Mouse (Mus musculus) megakaryocyte, embryonic 14.5 days (primary cell): ENCODE results near the gene Rnf169. TPM values are rescaled to one million over a fixed set of nuclear protein-coding genes. Genes with fewer than 3 reads are reported as not detected.

ENCODE experiments used
- H3K27me3 ChIP-seq: replicated peaks from 2 replicates; pipeline ENCODE3; 2012; ENCODE audit warnings: inconsistent platforms
- H3K36me3 ChIP-seq: replicated peaks from 2 replicates; pipeline ENCODE3; 2012; ENCODE audit warnings: low read length, inconsistent platforms, mixed read lengths
- H3K4me1 ChIP-seq: 2 replicates; pipeline ENCODE4 v1.6.1; 2012; ENCODE audit warnings: inconsistent platforms
- H3K4me3 ChIP-seq: replicated peaks from 2 replicates; pipeline ENCODE3; 2012; ENCODE audit warnings: moderate library complexity, mild to moderate bottlenecking, inconsistent platforms
- H3K9me3 ChIP-seq: 2 replicates; pipeline ENCODE4 v1.6.1; 2012; ENCODE audit warnings: inconsistent platforms
- FLI1 ChIP-seq: IDR thresholded peaks from 2 replicates; pipeline ENCODE4 v1.6.1; 2012; ENCODE audit warnings: low read length, inconsistent platforms, mixed read lengths
- GATA1 ChIP-seq: IDR thresholded peaks from 3 replicates; pipeline ENCODE4 v1.6.1; 2012; ENCODE audit warnings: mixed read lengths, low read length, inconsistent platforms, borderline replicate concordance
- polyA plus RNA-seq: library from polyadenylated mRNA; stranded (reverse); fragments of >175 nt; gene quantifications from 2 replicates; pipeline ENCODE4 v1.2.3, GENCODE M21; 2012; ENCODE audit warnings: low replicate concordance; ENCODE audit not compliant: insufficient read depth

Rnf169 gene
- polyA plus RNA-seq, result 0.82 and 0.87 TPM in 2 replicates

GRCm38 (mm10) chr7:99980132-99980591 is at the start of gene Rnf169:
Rnf169 (minus strand) TSS chr7:99980448.
- H3K27me3 ChIP-seq, result peaks cover 8% of the 10 kb centered on the region
- peaks cover 5% of the 10 kb centered on the region for H3K36me3 ChIP-seq
- H3K9me3 ChIP-seq, result peaks cover 4% of the 10 kb centered on the region; the same call in 1 of the 2 replicates
- TF ChIP-seq GATA1 (no peak), FLI1 (no peak)
- peaks cover 47% of the 10 kb centered on the region for H3K4me1 ChIP-seq
- peak within 1 kb of the TSS; percentile 95 for H3K4me3 ChIP-seq

- Histone ChIP-seq H3K36me3 (no peaks in the 10 kb centered on the region), H3K4me1 (peaks cover 12% of the 10 kb centered on the region)
- TF ChIP-seq GATA1, result no peak
- no peak for TF ChIP-seq FLI1
Observed at GRCm38 (mm10) chr7:100029307-100029706, 49.1 kb upstream of the Rnf169 start.

GRCm38 (mm10) chr7:100027353-100027752 is 47.1 kb upstream of the Rnf169 start:
- Histone ChIP-seq H3K4me1 (peaks cover 4% of the 10 kb centered on the region), H3K9me3 (peaks cover 18% of the 10 kb centered on the region), H3K27me3 (peaks cover 89% of the 10 kb centered on the region), H3K4me3 (no peak overlapping the region), H3K36me3 (no peaks in the 10 kb centered on the region)
- TF ChIP-seq GATA1, result no peak
- no peak for TF ChIP-seq FLI1

More at GRCm38 (mm10) chr7:100029307-100029706, 49.1 kb upstream of the Rnf169 start:
- peaks cover 7% of the 10 kb centered on the region for H3K9me3 ChIP-seq
- no peak overlapping the region for H3K4me3 ChIP-seq
- peaks cover 86% of the 10 kb centered on the region for H3K27me3 ChIP-seq

GRCm38 (mm10) chr7:100017056-100017455 is 36.8 kb upstream of the Rnf169 start:
- H3K27me3 ChIP-seq, result peaks cover 94% of the 10 kb centered on the region
- H3K9me3 ChIP-seq, result no peaks in the 10 kb centered on the region

GRCm38 (mm10) chr7:100014123-100014600 is 33.9 kb upstream of the Rnf169 start:
- no peak overlapping the region for H3K4me3 ChIP-seq
- H3K4me1 ChIP-seq, result peaks cover 11% of the 10 kb centered on the region; the same call in 1 of the 2 replicates
- no peaks in the 10 kb centered on the region for H3K9me3 ChIP-seq
- TF ChIP-seq GATA1 (no peak), FLI1 (no peak)
- peaks cover 93% of the 10 kb centered on the region for H3K27me3 ChIP-seq
- H3K36me3 ChIP-seq, result no peaks in the 10 kb centered on the region

More at GRCm38 (mm10) chr7:100017056-100017455, 36.8 kb upstream of the Rnf169 start:
- peaks cover 7% of the 10 kb centered on the region; the same call in 1 of the 2 replicates for H3K4me1 ChIP-seq
- H3K4me3 ChIP-seq, result no peak overlapping the region
- no peaks in the 10 kb centered on the region for H3K36me3 ChIP-seq
- TF ChIP-seq FLI1, result no peak
- no peak for TF ChIP-seq GATA1

GRCm38 (mm10) chr7:100012515-100012914 is 32.3 kb upstream of the Rnf169 start:
- H3K4me3 ChIP-seq, result no peak overlapping the region
- H3K27me3 ChIP-seq, result peaks cover 94% of the 10 kb centered on the region
- H3K4me1 ChIP-seq, result peaks cover 11% of the 10 kb centered on the region; the same call in 1 of the 2 replicates
- TF ChIP-seq FLI1 (no peak), GATA1 (no peak)
- H3K9me3 ChIP-seq, result no peaks in the 10 kb centered on the region
- no peaks in the 10 kb centered on the region for H3K36me3 ChIP-seq

GRCm38 (mm10) chr7:100012085-100012484 is 31.8 kb upstream of the Rnf169 start:
- H3K9me3 ChIP-seq, result no peaks in the 10 kb centered on the region
- TF ChIP-seq GATA1, result no peak
- TF ChIP-seq FLI1, result no peak
- no peak overlapping the region for H3K4me3 ChIP-seq
- no peaks in the 10 kb centered on the region for H3K36me3 ChIP-seq
- peaks cover 94% of the 10 kb centered on the region for H3K27me3 ChIP-seq
- peaks cover 11% of the 10 kb centered on the region; the same call in 1 of the 2 replicates for H3K4me1 ChIP-seq

GRCm38 (mm10) chr7:100010711-100011110 is 30.5 kb upstream of the Rnf169 start:
- H3K36me3 ChIP-seq, result no peaks in the 10 kb centered on the region
- no peak overlapping the region for H3K4me3 ChIP-seq
- TF ChIP-seq GATA1, result no peak
- no peak for TF ChIP-seq FLI1
- H3K9me3 ChIP-seq, result no peaks in the 10 kb centered on the region
- H3K4me1 ChIP-seq, result peaks cover 21% of the 10 kb centered on the region
- H3K27me3 ChIP-seq, result peaks cover 94% of the 10 kb centered on the region

- no peak overlapping the region for H3K4me3 ChIP-seq
- H3K4me1 ChIP-seq, result peaks cover 23% of the 10 kb centered on the region
- peaks cover 94% of the 10 kb centered on the region for H3K27me3 ChIP-seq
- no peak for TF ChIP-seq FLI1
- TF ChIP-seq GATA1, result no peak
- H3K9me3 ChIP-seq, result no peaks in the 10 kb centered on the region
- H3K36me3 ChIP-seq, result no peaks in the 10 kb centered on the region
Observed at GRCm38 (mm10) chr7:100009640-100010039, 29.4 kb upstream of the Rnf169 start.

GRCm38 (mm10) chr7:100008765-100009164 is 28.5 kb upstream of the Rnf169 start:
- peaks cover 94% of the 10 kb centered on the region for H3K27me3 ChIP-seq
- no peaks in the 10 kb centered on the region for H3K36me3 ChIP-seq
- H3K4me3 ChIP-seq, result no peak overlapping the region
- H3K4me1 ChIP-seq, result peaks cover 23% of the 10 kb centered on the region
- H3K9me3 ChIP-seq, result no peaks in the 10 kb centered on the region
- no peak for TF ChIP-seq GATA1
- no peak for TF ChIP-seq FLI1

GRCm38 (mm10) chr7:100006411-100006810 is 26.2 kb upstream of the Rnf169 start:
- H3K36me3 ChIP-seq, result no peaks in the 10 kb centered on the region
- TF ChIP-seq FLI1 (no peak), GATA1 (no peak)
- peaks cover 17% of the 10 kb centered on the region for H3K4me1 ChIP-seq
- peaks cover 84% of the 10 kb centered on the region for H3K27me3 ChIP-seq
- no peak overlapping the region for H3K4me3 ChIP-seq
- no peaks in the 10 kb centered on the region for H3K9me3 ChIP-seq
